Mouse (Mus musculus) bone marrow, adult 2 months (tissue): ENCODE results near the gene Frmpd3.

Experiments used
- CTCF ChIP-seq: fragments of 200-500 bp; IDR thresholded peaks from 2 replicates; pipeline ENCODE4 v1.5.1; 2011; ENCODE audit warnings: low read length, control low read depth; ENCODE audit not compliant: control insufficient read depth, insufficient read depth
- POLR2A ChIP-seq: fragments of 200-500 bp; IDR thresholded peaks from 2 replicates; pipeline ENCODE4 v1.6.1; 2011; ENCODE audit warnings: low read depth, mild to moderate bottlenecking, control low read depth, low read length, borderline replicate concordance; ENCODE audit not compliant: control insufficient read depth

- no peak for TF ChIP-seq CTCF
- no peak for TF ChIP-seq POLR2A
Measured at GRCm38 (mm10) chrX:140429985-140430384, 87.9 kb downstream of the Frmpd3 start.
